Mouse (Mus musculus): Measurements from ENCODE around the gene Pfkfb1. TPM values are rescaled to one million over a fixed set of nuclear protein-coding genes. Genes with fewer than 3 reads are reported as not detected.

Pfkfb1 gene
- polyA plus RNA-seq, 1 experiment, result 3.9 TPM

DNA sequence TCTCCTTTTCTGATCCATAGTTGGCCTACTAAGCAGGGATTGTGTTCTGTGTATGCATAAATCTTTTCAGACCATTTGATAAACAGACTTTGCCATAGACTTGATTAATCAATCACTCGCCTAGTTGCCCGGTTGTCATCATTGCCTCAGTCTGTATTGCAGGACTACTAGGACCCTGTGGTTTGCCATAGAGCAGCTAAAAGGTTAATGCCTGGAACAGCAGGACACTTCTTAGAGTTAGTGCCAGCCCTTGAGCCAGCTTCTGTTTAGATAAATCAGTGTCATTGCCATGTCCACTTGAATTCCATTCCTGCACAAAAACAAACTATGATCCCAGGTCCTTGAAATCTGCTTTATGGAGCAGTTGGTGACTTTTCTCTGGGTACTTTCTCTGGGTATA is 10.9 kb downstream of the Pfkfb1 start:
- TF ChIP-seq POLR2A (IDR thresholded peaks at IDR 0.05; ENCODE audit: control insufficient read depth, low read depth, low read length) (no peak), CTCF (IDR thresholded peaks at IDR 0.05; ENCODE audit: control insufficient read depth, insufficient read depth, insufficient replicate concordance, low read depth, low read length) (no peak)
- H3K36me3 ChIP-seq (ENCODE audit: control insufficient read depth, insufficient read depth, low read length), result no peaks in the 10 kb centered on the region
- no peaks in the 10 kb centered on the region for H3K4me1 ChIP-seq (ENCODE audit: control insufficient read depth, insufficient read depth, low read length)
- no peaks in the 10 kb centered on the region for H3K27me3 ChIP-seq (ENCODE audit: control insufficient read depth, insufficient read depth, low read length)
- no peak overlapping the region for H3K4me3 ChIP-seq (ENCODE audit: control insufficient read depth, low read depth, low read length)
- no peak overlapping the region for H3K27ac ChIP-seq (ENCODE audit: control insufficient read depth, insufficient read depth, low read depth, low read length)

DNA sequence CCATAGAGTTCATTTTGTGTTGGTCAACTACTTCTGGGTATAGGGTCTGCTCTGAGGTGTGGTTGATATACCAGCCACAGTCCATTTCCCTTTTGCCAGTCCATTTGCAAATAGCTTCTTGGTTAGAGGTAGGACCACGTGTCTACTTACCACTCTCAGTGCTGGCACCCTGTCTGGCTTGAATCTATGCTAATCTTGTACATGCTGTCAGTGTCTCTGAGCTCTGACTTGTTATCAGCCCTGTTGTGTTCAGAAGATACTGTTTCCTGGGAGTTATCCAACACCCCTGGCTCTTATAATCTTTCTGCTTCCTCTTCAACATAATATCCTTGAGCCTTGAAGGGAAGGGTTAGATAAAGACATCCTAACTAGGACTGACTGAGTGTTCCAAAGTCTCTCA is 48.4 kb downstream of the Pfkfb1 start:
- Histone ChIP-seq H3K27ac (ENCODE audit: control insufficient read depth, insufficient read depth, low read depth, low read length) (no peak overlapping the region), H3K4me1 (ENCODE audit: control insufficient read depth, insufficient read depth, low read length) (no peaks in the 10 kb centered on the region), H3K4me3 (ENCODE audit: control insufficient read depth, low read depth, low read length) (no peak overlapping the region), H3K36me3 (ENCODE audit: control insufficient read depth, insufficient read depth, low read length) (no peaks in the 10 kb centered on the region), H3K27me3 (ENCODE audit: control insufficient read depth, insufficient read depth, low read length) (no peaks in the 10 kb centered on the region)
- TF ChIP-seq CTCF (IDR thresholded peaks at IDR 0.05; ENCODE audit: control insufficient read depth, insufficient read depth, insufficient replicate concordance, low read depth, low read length) (no peak), POLR2A (IDR thresholded peaks at IDR 0.05; ENCODE audit: control insufficient read depth, low read depth, low read length) (no peak)

DNA sequence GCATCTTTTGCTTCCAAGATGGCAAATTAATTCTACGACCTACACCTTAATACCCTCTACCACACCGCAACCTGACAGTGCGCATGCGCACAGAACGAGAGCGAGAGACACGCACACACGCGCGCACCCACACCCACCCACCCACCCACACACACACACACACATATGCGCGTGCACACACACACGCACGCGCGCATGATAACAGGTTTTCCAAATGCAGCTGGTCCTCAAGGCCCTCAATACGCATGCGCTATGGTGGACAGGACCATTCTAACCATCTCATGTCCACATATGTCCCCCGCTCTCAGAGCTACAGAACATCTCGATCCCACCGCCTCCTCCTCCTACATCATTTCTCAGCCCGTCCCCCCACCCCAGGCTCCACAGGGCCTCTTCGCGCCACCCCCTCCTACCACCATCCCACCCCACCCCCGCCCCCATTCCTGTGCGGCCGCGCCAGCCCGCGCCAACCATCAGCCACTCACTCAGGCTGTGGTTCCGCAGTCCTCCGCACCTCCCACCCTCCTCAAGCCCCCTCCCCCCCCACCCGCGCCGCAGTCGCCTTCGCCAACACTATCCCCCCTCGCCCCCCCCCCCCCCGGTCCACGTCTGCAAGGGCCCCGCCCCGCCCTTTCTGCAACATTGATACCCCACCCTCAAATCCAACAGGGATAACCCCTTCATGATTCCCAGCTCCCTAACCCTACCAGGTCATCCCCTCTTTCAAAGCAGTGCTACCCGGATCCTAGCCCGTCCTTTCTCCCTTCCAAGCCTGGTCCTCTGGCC is 68.3 kb downstream of the Pfkfb1 start:
- Histone ChIP-seq H3K36me3 (ENCODE audit: control insufficient read depth, insufficient read depth, low read length) (no peaks in the 10 kb centered on the region), H3K27me3 (ENCODE audit: control insufficient read depth, insufficient read depth, low read length) (no peaks in the 10 kb centered on the region), H3K27ac (ENCODE audit: control insufficient read depth, insufficient read depth, low read depth, low read length) (no peak overlapping the region), H3K4me3 (ENCODE audit: control insufficient read depth, low read depth, low read length) (peak overlapping the region; percentile 74), H3K4me1 (ENCODE audit: control insufficient read depth, insufficient read depth, low read length) (no peaks in the 10 kb centered on the region; the same call in 1 of the 2 replicates)
- no peak for TF ChIP-seq POLR2A (IDR thresholded peaks at IDR 0.05; ENCODE audit: control insufficient read depth, low read depth, low read length)
- TF ChIP-seq CTCF (IDR thresholded peaks at IDR 0.05; ENCODE audit: control insufficient read depth, insufficient read depth, insufficient replicate concordance, low read depth, low read length), result no peak

DNA sequence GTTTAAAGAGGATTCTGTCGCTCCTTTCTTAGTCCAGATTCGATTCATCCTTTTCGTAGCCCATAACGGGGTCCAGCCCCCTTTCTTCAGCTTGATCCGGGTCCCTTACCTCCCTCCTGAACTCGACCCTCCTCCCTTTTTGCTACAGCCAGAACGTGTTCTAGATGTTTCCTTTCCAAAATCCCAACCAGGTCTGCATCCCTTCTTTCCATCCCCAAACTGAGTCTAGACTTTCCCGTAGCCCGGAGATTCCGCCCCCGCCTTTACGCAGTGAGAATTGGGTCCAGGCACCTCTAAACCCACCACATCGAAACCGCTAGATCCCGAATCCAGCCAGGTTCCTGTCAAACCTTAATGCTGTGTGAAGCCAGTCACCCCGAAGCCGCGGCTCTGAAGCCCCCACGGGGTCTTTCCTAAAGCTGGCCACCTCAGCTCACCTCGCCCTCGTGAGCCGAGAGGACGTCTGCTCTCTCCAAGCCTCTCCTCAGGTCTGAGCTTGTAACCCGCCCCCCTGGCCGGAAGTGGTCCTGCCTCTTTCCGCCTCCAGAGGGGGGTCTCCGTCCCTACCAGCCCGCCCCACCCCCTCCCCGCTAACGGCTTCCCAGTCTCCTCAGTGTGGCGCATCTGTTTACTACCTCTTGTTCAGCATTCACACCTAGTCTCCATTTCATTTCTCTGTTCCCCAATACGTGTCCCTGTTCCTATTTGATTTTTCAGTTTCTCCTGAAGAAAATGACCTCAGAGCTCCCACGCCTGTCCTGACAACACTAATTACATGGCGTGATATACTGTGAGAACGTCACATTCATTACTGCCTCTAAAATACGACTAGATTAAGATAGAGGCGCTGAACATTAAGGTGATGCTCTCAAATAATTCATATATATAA is 69.1 kb downstream of the Pfkfb1 start, which contains the start of gene Tro:
Gene Tro, minus strand, starts transcription at position 676 of the 889 bp plus-strand sequence.
- H3K27ac ChIP-seq (ENCODE audit: control insufficient read depth, insufficient read depth, low read depth, low read length), result peak within 1 kb of the TSS; percentile 65; the same call in 1 of the 2 replicates
- peak within 1 kb of the TSS; percentile 74 for H3K4me3 ChIP-seq (ENCODE audit: control insufficient read depth, low read depth, low read length)

DNA sequence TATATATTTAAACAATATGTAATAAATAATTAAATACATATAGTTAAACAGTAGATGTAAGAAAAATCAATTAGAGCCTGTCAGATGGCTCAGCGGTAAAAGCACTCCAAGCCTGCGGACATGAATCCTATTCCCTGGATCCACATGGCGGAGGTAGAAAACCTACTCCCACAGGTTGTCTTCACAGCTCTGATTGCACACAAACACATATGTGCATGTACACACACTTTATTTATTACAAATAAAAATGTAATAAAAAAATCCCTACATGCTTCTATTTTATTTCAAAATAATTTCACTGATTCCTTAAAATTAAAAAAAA is 69.7 kb downstream of the Pfkfb1 start:
- TF ChIP-seq POLR2A (IDR thresholded peaks at IDR 0.05; ENCODE audit: control insufficient read depth, low read depth, low read length), result no peak
- no peak for TF ChIP-seq CTCF (IDR thresholded peaks at IDR 0.05; ENCODE audit: control insufficient read depth, insufficient read depth, insufficient replicate concordance, low read depth, low read length)
- H3K36me3 ChIP-seq (ENCODE audit: control insufficient read depth, insufficient read depth, low read length), result no peaks in the 10 kb centered on the region
- no peak overlapping the region for H3K4me3 ChIP-seq (ENCODE audit: control insufficient read depth, low read depth, low read length)
- no peak overlapping the region for H3K27ac ChIP-seq (ENCODE audit: control insufficient read depth, insufficient read depth, low read depth, low read length)
- H3K4me1 ChIP-seq (ENCODE audit: control insufficient read depth, insufficient read depth, low read length), result no peaks in the 10 kb centered on the region; the same call in 1 of the 2 replicates
- no peaks in the 10 kb centered on the region for H3K27me3 ChIP-seq (ENCODE audit: control insufficient read depth, insufficient read depth, low read length)

More for the DNA sequence above, 69.1 kb downstream of the Pfkfb1 start, which contains the start of gene Tro:
- Histone ChIP-seq H3K27me3 (ENCODE audit: control insufficient read depth, insufficient read depth, low read length) (no peaks in the 10 kb centered on the region), H3K4me1 (ENCODE audit: control insufficient read depth, insufficient read depth, low read length) (no peaks in the 10 kb centered on the region; the same call in 1 of the 2 replicates), H3K36me3 (ENCODE audit: control insufficient read depth, insufficient read depth, low read length) (no peaks in the 10 kb centered on the region)
- TF ChIP-seq POLR2A (IDR thresholded peaks at IDR 0.05; ENCODE audit: control insufficient read depth, low read depth, low read length) (peak; percentile 10; the same call in 1 of the 2 replicates), CTCF (IDR thresholded peaks at IDR 0.05; ENCODE audit: control insufficient read depth, insufficient read depth, insufficient replicate concordance, low read depth, low read length) (no peak)

DNA sequence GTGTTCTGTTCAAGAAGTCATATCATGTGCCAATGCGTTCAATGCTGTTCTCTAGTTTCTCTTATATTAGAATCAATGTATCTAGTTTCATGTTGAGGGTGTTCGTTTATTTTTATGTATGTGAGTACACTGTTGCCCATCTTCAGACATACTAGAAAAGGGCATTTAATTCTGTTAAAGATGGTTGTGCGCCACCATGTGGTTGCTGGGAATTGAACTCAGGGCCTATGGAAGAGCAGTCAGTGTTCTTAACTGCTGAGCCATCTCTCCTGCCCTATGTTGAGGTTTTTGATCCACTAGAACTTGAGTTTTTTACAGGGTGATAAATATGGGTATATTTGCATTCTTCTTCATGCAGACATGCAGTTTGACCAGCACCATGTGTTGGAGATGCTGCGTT is 74.8 kb downstream of the Pfkfb1 start:
- H3K27me3 ChIP-seq (ENCODE audit: control insufficient read depth, insufficient read depth, low read length), result no peaks in the 10 kb centered on the region
- no peak overlapping the region for H3K4me3 ChIP-seq (ENCODE audit: control insufficient read depth, low read depth, low read length)
- no peak for TF ChIP-seq POLR2A (IDR thresholded peaks at IDR 0.05; ENCODE audit: control insufficient read depth, low read depth, low read length)
- no peak for TF ChIP-seq CTCF (IDR thresholded peaks at IDR 0.05; ENCODE audit: control insufficient read depth, insufficient read depth, insufficient replicate concordance, low read depth, low read length)
- no peaks in the 10 kb centered on the region for H3K4me1 ChIP-seq (ENCODE audit: control insufficient read depth, insufficient read depth, low read length)
- H3K27ac ChIP-seq (ENCODE audit: control insufficient read depth, insufficient read depth, low read depth, low read length), result no peak overlapping the region
- no peaks in the 10 kb centered on the region for H3K36me3 ChIP-seq (ENCODE audit: control insufficient read depth, insufficient read depth, low read length)

DNA sequence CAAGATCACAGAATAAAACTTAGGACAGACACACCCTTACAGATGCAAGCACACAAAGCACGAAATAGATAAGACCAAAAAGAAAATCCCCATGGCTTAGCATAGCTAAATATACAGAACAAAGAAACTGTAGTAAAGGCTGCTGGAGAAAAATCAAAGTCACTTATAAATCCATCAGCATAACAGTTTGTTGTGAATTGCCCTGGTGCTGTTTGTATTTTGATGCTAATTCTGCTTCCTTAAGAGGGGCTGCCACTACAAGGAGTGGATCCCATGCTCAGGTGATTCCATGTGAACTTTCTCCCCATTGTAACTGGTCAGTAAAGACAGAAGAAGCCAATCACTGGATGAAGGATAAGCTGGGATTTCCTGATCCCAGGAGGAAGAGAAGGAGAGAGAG is 89.5 kb downstream of the Pfkfb1 start:
- H3K4me3 ChIP-seq (ENCODE audit: control insufficient read depth, low read depth, low read length), result no peak overlapping the region
- no peaks in the 10 kb centered on the region for H3K4me1 ChIP-seq (ENCODE audit: control insufficient read depth, insufficient read depth, low read length)
- no peaks in the 10 kb centered on the region for H3K36me3 ChIP-seq (ENCODE audit: control insufficient read depth, insufficient read depth, low read length)
- no peak overlapping the region for H3K27ac ChIP-seq (ENCODE audit: control insufficient read depth, insufficient read depth, low read depth, low read length)
- H3K27me3 ChIP-seq (ENCODE audit: control insufficient read depth, insufficient read depth, low read length), result no peaks in the 10 kb centered on the region
- TF ChIP-seq POLR2A (IDR thresholded peaks at IDR 0.05; ENCODE audit: control insufficient read depth, low read depth, low read length) (no peak), CTCF (IDR thresholded peaks at IDR 0.05; ENCODE audit: control insufficient read depth, insufficient read depth, insufficient replicate concordance, low read depth, low read length) (no peak)

Other genes starting within 250 kb of the Pfkfb1 start
- 6.8 and 10.7 TPM in 2 replicates for gene Tmem29, start 129.1 kb upstream of the Pfkfb1 start, polyA plus RNA-seq (2012; rRNA removed)
- 27.8 and 29.2 TPM in 2 replicates for gene Alas2, start 40.9 kb upstream of the Pfkfb1 start, polyA plus RNA-seq (2012; rRNA removed)
- gene Apex2, start 1.6 kb downstream of the Pfkfb1 start, polyA plus RNA-seq (2012; rRNA removed), result 2.7 and 2.8 TPM in 2 replicates
- 1.9 TPM in 2 replicates for gene Tro, start 69.4 kb downstream of the Pfkfb1 start, polyA plus RNA-seq (2012; rRNA removed)
- gene Maged2, start 226.1 kb downstream of the Pfkfb1 start, polyA plus RNA-seq (2012; rRNA removed), result 19.5 and 21.5 TPM in 2 replicates